Mouse (Mus musculus) brown adipose tissue, adult 24 weeks (tissue): ENCODE measurements around the gene Gm10272. TPM values are rescaled to one million over a fixed set of nuclear protein-coding genes. Genes with fewer than 3 reads are reported as not detected.

ENCODE experiments used
- polyA plus RNA-seq: library from polyadenylated mRNA; stranded (reverse); fragments of >200 nt; gene quantifications from 2 replicates; pipeline ENCODE4 v1.2.4, GENCODE M21; 2012; ENCODE audit not compliant: missing spikeins, insufficient read depth, insufficient read length

Gm10272 gene
- polyA plus RNA-seq, 1 experiment, result not detected

Other genes starting within 250 kb of the Gm10272 start
- gene Fam207a, start 190.8 kb upstream of the Gm10272 start, polyA plus RNA-seq, result 5.4 and 11.1 TPM in 2 replicates
- gene Itgb2, start 176.4 kb upstream of the Gm10272 start, polyA plus RNA-seq, result 4.3 and 4.4 TPM in 2 replicates
- 88.8 and 92.4 TPM in 2 replicates for gene Pttg1ip, start 124.9 kb upstream of the Gm10272 start, polyA plus RNA-seq
- 58.1 and 84.9 TPM in 2 replicates for gene Sumo3, start 100.5 kb upstream of the Gm10272 start, polyA plus RNA-seq
- 16.0 and 45.5 TPM in 2 replicates for gene Gm49325, start 100.4 kb upstream of the Gm10272 start, polyA plus RNA-seq
- 23.3 and 26.1 TPM in 2 replicates for gene Ube2g2, start 84.4 kb upstream of the Gm10272 start, polyA plus RNA-seq
- not detected in 2 replicates for gene Tspear, start 20.1 kb upstream of the Gm10272 start, polyA plus RNA-seq
- gene Gm19402, start 15.9 kb upstream of the Gm10272 start, polyA plus RNA-seq, result not detected in 2 replicates
- not detected in 2 replicates for gene Gm9508, start 9.4 kb upstream of the Gm10272 start, polyA plus RNA-seq
- gene Gm10024, start 4.8 kb downstream of the Gm10272 start, polyA plus RNA-seq, result not detected in 2 replicates
- not detected in 2 replicates for gene Gm10142, start 9.2 kb downstream of the Gm10272 start, polyA plus RNA-seq
- gene Krtap12-1, start 14.0 kb downstream of the Gm10272 start, polyA plus RNA-seq, result not detected in 2 replicates
- not detected in 2 replicates for gene Gm10100, start 19.9 kb downstream of the Gm10272 start, polyA plus RNA-seq
- not detected in 2 replicates for gene Gm18596, start 36.0 kb downstream of the Gm10272 start, polyA plus RNA-seq
- gene Gm9736, start 44.7 kb downstream of the Gm10272 start, polyA plus RNA-seq, result not detected in 2 replicates
- gene Gm3233, start 53.1 kb downstream of the Gm10272 start, polyA plus RNA-seq, result not detected in 2 replicates
- not detected in 2 replicates for gene Gm3238, start 64.7 kb downstream of the Gm10272 start, polyA plus RNA-seq
- not detected in 2 replicates for gene Gm7138, start 70.3 kb downstream of the Gm10272 start, polyA plus RNA-seq
- gene Gm3250, start 75.9 kb downstream of the Gm10272 start, polyA plus RNA-seq, result not detected in 2 replicates
- not detected in 2 replicates for gene Gm7137, start 81.6 kb downstream of the Gm10272 start, polyA plus RNA-seq
- gene Gm9639, start 88.5 kb downstream of the Gm10272 start, polyA plus RNA-seq, result not detected in 2 replicates
- not detected in 2 replicates for gene Gm19668, start 92.5 kb downstream of the Gm10272 start, polyA plus RNA-seq
- gene Gm9507, start 105.2 kb downstream of the Gm10272 start, polyA plus RNA-seq, result not detected in 2 replicates
- gene Gm2696, start 108.1 kb downstream of the Gm10272 start, polyA plus RNA-seq, result not detected in 2 replicates
- gene Krtap10-4, start 120.5 kb downstream of the Gm10272 start, polyA plus RNA-seq, result not detected in 2 replicates
- not detected in 2 replicates for gene Krtap10-10, start 129.3 kb downstream of the Gm10272 start, polyA plus RNA-seq
- gene Gm36176, start 140.2 kb downstream of the Gm10272 start, polyA plus RNA-seq, result not detected in 2 replicates
- not detected in 2 replicates for gene Gm10318, start 146.2 kb downstream of the Gm10272 start, polyA plus RNA-seq
- not detected in 2 replicates for gene Gm3285, start 155.3 kb downstream of the Gm10272 start, polyA plus RNA-seq
- 0.33 TPM in 1 of 2 replicates, not detected in the other for gene Lrrc3, start 195.9 kb downstream of the Gm10272 start, polyA plus RNA-seq